14 mouse cellular contexts compared by ENCODE assay signal in genomic region chr2:103899713-103900112, GRCm38 (mm10). TPM values are rescaled to one million over a fixed set of nuclear protein-coding genes. Genes with fewer than 3 reads are reported as not detected.
DNase-seq lines count a peak whose midpoint lies in the region; ATAC-seq and TF ChIP-seq lines count a peak whose summit lies in the region.
"Had no signal": no experiment of that assay in that cellular context is flagged by ENCODE, and none has a peak within 500 bp of the region (broad histone marks: within the 10 kb centered on the region; RNA-seq: fewer than 3 reads in every experiment).

No protein-coding gene starts in this region.

- H3K4me2 ChIP-seq in kidney, embryonic 15.5 days: no peak overlapping the region
- no peak overlapping the region for H3K4me2 ChIP-seq in heart, postnatal 0 days (ENCODE audit: low read depth, low read length)
- peak overlapping the region; percentile 65 for H3K4me2 ChIP-seq in liver, embryonic 14.5 days (ENCODE audit: low read depth)
- no peak overlapping the region for H3K4me2 ChIP-seq in midbrain, embryonic 14.5 days (ENCODE audit: low read length)
- H3K4me2 ChIP-seq: forebrain, embryonic 15.5 days; hindbrain, embryonic 15.5 days; limb, embryonic 12.5 days had no signal

- DNase-seq in cerebellum, postnatal 14 days: peak; percentile 42 to 57
- no peak for DNase-seq in cerebellum, adult 9-11 months
- peak; percentile 23 for DNase-seq in kidney, adult 2 months
- DNase-seq in heart, postnatal 0 days (ENCODE audit: low spot score): peak; percentile 50
- no peak for DNase-seq in liver, embryonic 14.5 days (ENCODE audit: low read depth in 3 of 3, low spot score in 3 of 3)
- no peak for DNase-seq in midbrain, embryonic 14.5 days
- DNase-seq: B cell, adult 2 months; cerebellum, postnatal 36 days; thymus, adult 2 months had no signal

- TF ChIP-seq EP300 in heart, postnatal 0 days (IDR thresholded peaks at IDR 0.05; ENCODE audit: low read depth): no peak
- TF ChIP-seq EP300 in liver, embryonic 14.5 days (IDR thresholded peaks at IDR 0.05; ENCODE audit: low read depth): no peak

- H3K9ac ChIP-seq in kidney, embryonic 15.5 days: no peak overlapping the region
- H3K9ac ChIP-seq in heart, postnatal 0 days (replicated peaks; ENCODE audit: low read depth, low read length): no peak overlapping the region
- H3K9ac ChIP-seq in liver, embryonic 14.5 days (replicated peaks): peak overlapping the region; percentile 68
- H3K9ac ChIP-seq in midbrain, embryonic 14.5 days (replicated peaks; ENCODE audit: low read length): no peak overlapping the region
- H3K9ac ChIP-seq: forebrain, embryonic 15.5 days; hindbrain, embryonic 15.5 days; limb, embryonic 12.5 days had no signal

- no peaks in the 10 kb centered on the region for H3K27me3 ChIP-seq in kidney, adult 2 months (replicated peaks; ENCODE audit: control insufficient read depth, insufficient read depth, low read length)
- H3K27me3 ChIP-seq in kidney, embryonic 15.5 days: no peaks in the 10 kb centered on the region
- no peaks in the 10 kb centered on the region; the same call in 1 of the 2 replicates for H3K27me3 ChIP-seq in heart, postnatal 0 days (ENCODE audit: control insufficient read depth, insufficient read depth, low read length)
- no peaks in the 10 kb centered on the region for H3K27me3 ChIP-seq in liver, embryonic 14.5 days (ENCODE audit: control insufficient read depth, insufficient read depth, low read length)
- H3K27me3 ChIP-seq in midbrain, embryonic 14.5 days (ENCODE audit: control insufficient read depth, insufficient read depth, low read length): no peaks in the 10 kb centered on the region
- H3K27me3 ChIP-seq: forebrain, embryonic 15.5 days; hindbrain, embryonic 15.5 days; limb, embryonic 12.5 days had no signal

- H3K36me3 ChIP-seq in kidney, adult 2 months (ENCODE audit: control insufficient read depth, insufficient read depth, low read length): no peaks in the 10 kb centered on the region
- no peaks in the 10 kb centered on the region for H3K36me3 ChIP-seq in kidney, embryonic 15.5 days
- H3K36me3 ChIP-seq in heart, postnatal 0 days (replicated peaks; ENCODE audit: control insufficient read depth, insufficient read depth, low read length): no peaks in the 10 kb centered on the region
- peaks cover 3% of the 10 kb centered on the region; the same call in 1 of the 2 replicates for H3K36me3 ChIP-seq in liver, embryonic 14.5 days (replicated peaks; ENCODE audit: control insufficient read depth, insufficient read depth, low read depth)
- no peaks in the 10 kb centered on the region for H3K36me3 ChIP-seq in midbrain, embryonic 14.5 days (ENCODE audit: control insufficient read depth, insufficient read depth, low read length)
- H3K36me3 ChIP-seq: forebrain, embryonic 15.5 days; hindbrain, embryonic 15.5 days; limb, embryonic 12.5 days had no signal

- no peak for TF ChIP-seq CTCF in kidney, adult 2 months (conservative IDR thresholded peaks at IDR 0.05; ENCODE audit: insufficient read depth, insufficient read length, low read depth, low read length)
- TF ChIP-seq CTCF in heart, postnatal 0 days (IDR thresholded peaks at IDR 0.05; ENCODE audit: low read depth): no peak
- no peak for TF ChIP-seq CTCF in liver, embryonic 14.5 days (IDR thresholded peaks at IDR 0.05; ENCODE audit: low read depth)

- no peaks in the 10 kb centered on the region for H3K9me3 ChIP-seq in kidney, embryonic 15.5 days (replicated peaks)
- no peaks in the 10 kb centered on the region for H3K9me3 ChIP-seq in heart, postnatal 0 days (replicated peaks; ENCODE audit: control insufficient read depth, low read length)
- no peaks in the 10 kb centered on the region for H3K9me3 ChIP-seq in liver, embryonic 14.5 days (ENCODE audit: control insufficient read depth, low read length)
- no peaks in the 10 kb centered on the region for H3K9me3 ChIP-seq in midbrain, embryonic 14.5 days (ENCODE audit: control insufficient read depth, low read length)
- H3K9me3 ChIP-seq: forebrain, embryonic 15.5 days; hindbrain, embryonic 15.5 days; limb, embryonic 12.5 days had no signal

- no peak for ATAC-seq in kidney, embryonic 15.5 days (replicated peaks; ENCODE audit: low FRiP score)
- peak; percentile 27 for ATAC-seq in heart, postnatal 0 days (ENCODE audit: insufficient read depth, low read depth)
- ATAC-seq in liver, embryonic 14.5 days (ENCODE audit: insufficient read depth): no peak
- no peak for ATAC-seq in midbrain, embryonic 14.5 days (ENCODE audit: low FRiP score, low TSS enrichment)
- ATAC-seq: forebrain, embryonic 15.5 days; intestine, embryonic 16.5 days had no signal

- H3K27ac ChIP-seq in kidney, adult 2 months (ENCODE audit: insufficient read depth, low read depth, low read length): no peak overlapping the region
- no peak overlapping the region for H3K27ac ChIP-seq in kidney, embryonic 15.5 days
- H3K27ac ChIP-seq in heart, postnatal 0 days (ENCODE audit: low read depth): no peak overlapping the region
- H3K27ac ChIP-seq in liver, embryonic 14.5 days: peak overlapping the region; percentile 78
- H3K27ac ChIP-seq in midbrain, embryonic 14.5 days (replicated peaks; ENCODE audit: low read depth, low read length): no peak overlapping the region
- H3K27ac ChIP-seq: forebrain, embryonic 15.5 days; hindbrain, embryonic 15.5 days; limb, embryonic 12.5 days had no signal

- no peak overlapping the region for H3K4me3 ChIP-seq in kidney, adult 2 months (ENCODE audit: insufficient read depth, low read depth, low read length)
- no peak overlapping the region for H3K4me3 ChIP-seq in kidney, embryonic 15.5 days (replicated peaks)
- no peak overlapping the region for H3K4me3 ChIP-seq in heart, postnatal 0 days (ENCODE audit: low read depth, low read length)
- H3K4me3 ChIP-seq in liver, embryonic 14.5 days (ENCODE audit: insufficient read depth in 1 of 2, low read depth in 2 of 2, low read length in 2 of 2): peak overlapping the region; percentile 46 to 63
- H3K4me3 ChIP-seq in midbrain, embryonic 14.5 days (replicated peaks; ENCODE audit: low read depth, low read length): no peak overlapping the region
- H3K4me3 ChIP-seq: forebrain, embryonic 15.5 days; hindbrain, embryonic 15.5 days; limb, embryonic 12.5 days had no signal

- 82% methylated on average over 6 of the region's 6 CpGs for WGBS in kidney, adult 2 months
- 85% methylated on average over 6 of the region's 6 CpGs for WGBS in kidney, embryonic 15.5 days
- 41% methylated on average over 6 of the region's 6 CpGs for WGBS in heart, postnatal 0 days
- WGBS in liver, embryonic 14.5 days (ENCODE audit: insufficient replicate concordance): 84% methylated on average over 6 of the region's 6 CpGs
- 92% methylated on average over 6 of the region's 6 CpGs for WGBS in midbrain, embryonic 14.5 days

- peaks cover 8% of the 10 kb centered on the region for H3K4me1 ChIP-seq in kidney, adult 2 months (ENCODE audit: control insufficient read depth, insufficient read depth, low read length)
- peaks cover 41% of the 10 kb centered on the region for H3K4me1 ChIP-seq in kidney, embryonic 15.5 days
- H3K4me1 ChIP-seq in heart, postnatal 0 days (ENCODE audit: control insufficient read depth, insufficient read depth): peaks cover 29% of the 10 kb centered on the region
- peaks cover 79 to 93% of the 10 kb centered on the region in 2 experiments for H3K4me1 ChIP-seq in liver, embryonic 14.5 days (replicated peaks; ENCODE audit: control insufficient read depth in 2 of 2, insufficient read depth in 2 of 2, low read length in 1 of 2)
- H3K4me1 ChIP-seq in midbrain, embryonic 14.5 days (ENCODE audit: control insufficient read depth, insufficient read depth, low read length): peaks cover 3% of the 10 kb centered on the region; the same call in 1 of the 2 replicates
- H3K4me1 ChIP-seq: forebrain, embryonic 15.5 days had no signal

- TF ChIP-seq POLR2A in kidney, adult 2 months (IDR thresholded peaks at IDR 0.05; ENCODE audit: low read depth, low read length): no peak

RNA-seq across cellular contexts. Expression of gene Lmo2, which starts 58.1 kb away (rescaled TPM):
- polyA plus RNA-seq in kidney, adult 2 months (2012; rRNA removed): 18.5 and 20.8 TPM in 2 replicates
- polyA plus RNA-seq in kidney, embryonic 15.5 days (2015; fragmentation: Nextera tagmentation; extraction: Ambion mirVana): 32.1 and 33.3 TPM in 2 replicates
- 5.7 and 11.9 TPM in 2 replicates for total RNA-seq in heart, postnatal 0 days (2014; rRNA removed; ENCODE audit: low replicate concordance)
- 12.3 and 13.4 TPM in 2 replicates for polyA plus RNA-seq in heart, postnatal 0 days (2015; fragmentation: Nextera tagmentation; extraction: Ambion mirVana)
- polyA plus RNA-seq in liver, embryonic 14.5 days (2012; rRNA removed): 108 and 152 TPM in 2 replicates
- 143 and 165 TPM in 2 replicates for polyA plus RNA-seq in liver, embryonic 14.5 days (2014; fragmentation: Nextera tagmentation; extraction: Ambion mirVana)
- 25.8 and 31.6 TPM in 2 replicates for polyA plus RNA-seq in midbrain, embryonic 14.5 days (2014; fragmentation: Nextera tagmentation; extraction: Ambion mirVana)

Comparison
In these comparisons a context has a peak if more than half of its experiments do, and no peak if none do; other contexts are left out.
1. DNase-seq: peak in cerebellum, postnatal 14 days (2 of 2), kidney, adult 2 months (single experiment) and heart, postnatal 0 days (single experiment); none in cerebellum, adult 9-11 months (single experiment), liver, embryonic 14.5 days (0 of 3) and midbrain, embryonic 14.5 days (single experiment).
2. H3K4me3 ChIP-seq: peak in liver, embryonic 14.5 days (2 of 2); none in kidney, adult 2 months (single experiment), kidney, embryonic 15.5 days (single experiment), heart, postnatal 0 days (single experiment) and midbrain, embryonic 14.5 days (single experiment).